Mouse (Mus musculus) olfactory bulb, adult 2 months (tissue): ENCODE measurements around the gene Itga6. TPM values are rescaled to one million over a fixed set of nuclear protein-coding genes. Genes with fewer than 3 reads are reported as not detected.

Experiments used
- H3K27ac ChIP-seq: fragments of 200-500 bp; 2 replicates; pipeline ENCODE4 v1.5.1; 2012; ENCODE audit warnings: low read depth, low read length; ENCODE audit not compliant: insufficient read depth
- H3K4me1 ChIP-seq: fragments of 200-500 bp; 2 replicates; pipeline ENCODE4 v1.6.1; 2012; ENCODE audit warnings: low read length; ENCODE audit not compliant: control insufficient read depth, insufficient read depth
- H3K4me3 ChIP-seq: fragments of 200-500 bp; 2 replicates; pipeline ENCODE4 v1.5.1; 2012; ENCODE audit warnings: mild to moderate bottlenecking, low read depth, low read length, moderate library complexity; ENCODE audit not compliant: insufficient read depth
- CTCF ChIP-seq: fragments of 200-500 bp; IDR thresholded peaks from 2 replicates; pipeline ENCODE4 v1.5.1; 2012; ENCODE audit warnings: low read depth, mild to moderate bottlenecking, low read length, moderate library complexity; ENCODE audit not compliant: insufficient read depth
- POLR2A ChIP-seq: fragments of 200-500 bp; IDR thresholded peaks from 2 replicates; pipeline ENCODE4 v1.6.1; 2012; ENCODE audit warnings: mild to moderate bottlenecking, low read depth, low read length, moderate library complexity; ENCODE audit not compliant: insufficient read depth
- WGBS: fragments of 180-500 bp; shearing (Covaris S2); methylation state at CpG from one replicate; pipeline ENCODE4 v1.1.7; 2018; 5-methylcytosine and 5-hydroxymethylcytosine counted together
- polyA plus RNA-seq: library from polyadenylated mRNA; stranded (reverse); fragments of >200 nt; gene quantifications from 2 replicates; pipeline ENCODE4 v1.2.4, GENCODE M21; 2012; ENCODE audit warnings: low replicate concordance; ENCODE audit not compliant: missing spikeins, insufficient read depth, insufficient read length

Itga6 gene
- 258 TPM in 1 of 2 replicates, not detected in the other for polyA plus RNA-seq

DNA sequence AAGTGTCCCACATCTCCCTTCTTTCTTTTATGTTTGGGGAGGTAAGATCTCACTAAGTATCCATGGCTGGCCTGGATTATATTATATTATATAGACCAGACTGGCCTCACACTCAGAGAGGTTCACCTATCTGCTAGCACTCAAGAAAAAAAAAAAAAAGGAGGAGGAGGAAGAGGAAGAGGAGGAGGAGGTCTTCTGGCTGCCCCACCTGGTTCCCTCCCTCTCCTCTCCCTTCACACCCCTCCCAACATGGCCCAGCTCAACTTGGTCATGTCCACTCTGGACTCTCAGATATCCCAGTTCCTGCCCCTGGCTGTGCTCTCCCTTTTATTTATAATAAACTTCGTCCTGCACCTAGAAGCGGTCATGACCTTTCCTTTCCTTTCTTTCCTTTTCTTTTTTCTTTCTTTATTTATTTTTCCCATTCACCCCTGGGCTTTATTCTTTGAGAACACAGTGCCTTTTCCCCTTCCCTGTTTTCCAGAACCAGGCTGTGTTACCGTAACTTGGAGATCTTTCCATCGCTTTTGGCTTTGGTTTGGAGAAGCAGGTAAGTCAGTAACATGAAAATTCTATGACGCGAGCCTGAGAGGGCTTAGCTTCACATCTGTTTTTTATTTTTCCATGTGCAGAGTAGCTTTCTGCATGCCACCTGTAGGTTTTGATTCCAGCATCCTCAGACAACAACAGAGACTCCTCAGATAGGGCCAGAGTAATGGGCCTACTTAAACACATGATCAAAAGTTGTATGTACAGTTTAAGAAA, at the start of gene Itga6:
TSS of gene Itga6 (plus strand) at position 7 of the 765 bp plus-strand sequence.
- Histone ChIP-seq H3K4me1 (peaks cover 2% of the 10 kb centered on the region; the same call in 1 of the 2 replicates), H3K4me3 (no peak within 1 kb of the TSS), H3K27ac (no peak within 1 kb of the TSS; the same call in 1 of the 2 replicates)
- TF ChIP-seq CTCF, result no peak
- no peak for TF ChIP-seq POLR2A
- WGBS, result 90% methylated on average over 6 of the region's 6 CpGs

DNA sequence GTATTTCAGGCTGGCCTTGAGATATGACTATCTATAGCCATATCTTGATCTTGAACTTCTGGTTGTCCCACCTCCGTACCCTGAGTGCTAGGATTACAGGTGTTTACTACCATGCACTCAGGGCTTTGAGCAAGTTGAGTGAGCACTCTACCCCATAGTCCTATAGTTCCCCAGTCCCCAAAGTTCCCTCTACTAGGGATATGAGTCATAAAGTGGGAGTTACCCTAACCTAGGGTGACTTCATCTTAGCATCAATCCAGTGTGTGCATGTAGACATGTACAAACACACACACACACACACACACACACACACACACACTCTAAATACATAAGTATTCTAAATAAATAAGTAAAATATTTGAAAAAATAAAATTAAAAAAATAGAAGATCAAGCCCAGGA, 48.6 kb upstream of the Itga6 start:
- Histone ChIP-seq H3K27ac (no peak overlapping the region), H3K4me1 (no peaks in the 10 kb centered on the region), H3K4me3 (no peak overlapping the region)
- 100% methylated on average over 1 of the region's 1 CpGs for WGBS
- TF ChIP-seq POLR2A (no peak), CTCF (no peak)

DNA sequence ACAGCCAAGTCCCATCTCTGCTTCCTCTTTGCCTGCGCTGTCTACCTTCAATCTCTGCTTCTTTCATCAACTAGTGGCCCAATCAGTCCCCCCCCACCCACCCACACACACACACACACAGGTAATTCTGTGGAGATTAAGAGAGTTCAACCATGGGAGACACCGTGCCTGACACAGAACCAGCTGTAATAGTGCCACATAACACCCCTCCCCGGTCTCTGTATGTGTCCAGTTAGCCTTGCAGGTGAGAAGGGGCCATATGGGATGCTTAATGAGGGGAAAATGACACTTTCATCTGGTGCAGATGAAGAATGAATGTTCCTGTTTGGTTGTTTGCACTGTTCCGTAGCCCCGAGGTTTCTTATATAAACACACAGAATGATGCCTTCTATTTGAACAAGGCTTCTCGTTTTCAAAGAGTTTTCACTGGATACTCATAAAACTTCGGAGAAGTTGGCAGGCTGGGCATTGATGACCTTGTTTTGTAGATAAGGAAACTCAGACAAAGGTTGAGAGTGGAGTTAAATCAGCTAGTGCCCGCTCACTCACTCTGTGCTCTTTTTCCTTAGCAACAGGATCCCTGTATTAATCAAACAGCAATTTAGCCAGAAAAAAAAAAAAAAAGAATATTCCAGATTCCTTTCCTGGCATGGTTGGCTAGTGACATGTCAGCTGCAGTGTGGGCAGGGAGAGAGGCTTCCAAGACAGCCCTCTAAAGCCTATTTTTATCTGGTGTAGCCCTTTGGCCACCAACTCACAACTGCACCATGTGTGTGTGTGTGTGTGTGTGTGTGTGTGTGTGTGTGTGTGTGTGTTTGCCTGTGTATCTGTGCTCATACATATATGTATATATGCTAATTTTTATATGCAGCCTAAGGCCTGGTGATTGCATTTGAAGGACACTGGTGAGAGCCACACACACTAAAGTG, 47.7 kb upstream of the Itga6 start:
- no peaks in the 10 kb centered on the region for H3K4me1 ChIP-seq
- no peak overlapping the region for H3K27ac ChIP-seq
- H3K4me3 ChIP-seq, result no peak overlapping the region
- 73% methylated on average over 8 of the region's 8 CpGs for WGBS
- no peak for TF ChIP-seq CTCF
- no peak for TF ChIP-seq POLR2A

DNA sequence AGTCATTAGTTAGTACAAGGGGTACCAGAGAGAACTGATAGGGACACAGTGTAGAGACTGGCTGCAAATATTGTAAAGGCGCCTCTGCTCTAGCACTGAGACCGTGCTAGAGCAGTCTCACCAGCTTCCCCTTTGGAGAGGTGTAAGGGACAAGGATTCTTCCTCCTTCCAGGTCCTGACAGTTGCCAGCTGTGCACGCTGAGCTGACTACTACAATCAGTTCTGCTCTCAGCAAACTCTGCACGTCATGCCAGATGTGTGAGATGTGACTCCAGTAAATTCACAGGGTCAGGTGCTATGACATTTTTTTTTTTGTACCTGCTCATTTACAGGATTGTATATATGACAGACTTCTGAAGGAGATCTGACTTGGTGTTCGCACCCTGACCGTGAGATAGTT, 47.0 kb upstream of the Itga6 start:
- TF ChIP-seq CTCF (no peak), POLR2A (no peak)
- Histone ChIP-seq H3K27ac (no peak overlapping the region), H3K4me1 (no peaks in the 10 kb centered on the region), H3K4me3 (no peak overlapping the region)
- 89% methylated on average over 6 of the region's 6 CpGs for WGBS

DNA sequence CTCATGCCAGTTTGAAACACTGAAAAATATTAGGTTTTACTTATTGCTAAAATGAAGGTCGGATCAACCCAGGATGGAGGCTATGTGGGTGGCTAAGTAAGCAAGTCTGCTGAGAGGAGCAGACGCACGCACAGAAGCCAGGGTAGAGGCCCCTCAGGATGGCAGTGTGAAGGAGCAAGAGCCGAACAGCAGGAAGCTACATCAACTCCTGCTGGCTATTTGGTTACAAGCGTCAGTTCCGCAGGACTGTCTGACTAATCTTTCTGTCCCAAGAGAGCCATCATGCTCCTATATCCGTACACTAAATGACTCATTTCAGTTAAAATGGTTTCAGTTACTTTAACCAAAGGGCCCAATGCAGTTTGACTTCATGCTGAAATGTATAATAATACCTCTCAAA, 46.5 kb upstream of the Itga6 start:
- WGBS, result 64% methylated on average over 7 of the region's 7 CpGs
- TF ChIP-seq POLR2A (no peak), CTCF (no peak)

DNA sequence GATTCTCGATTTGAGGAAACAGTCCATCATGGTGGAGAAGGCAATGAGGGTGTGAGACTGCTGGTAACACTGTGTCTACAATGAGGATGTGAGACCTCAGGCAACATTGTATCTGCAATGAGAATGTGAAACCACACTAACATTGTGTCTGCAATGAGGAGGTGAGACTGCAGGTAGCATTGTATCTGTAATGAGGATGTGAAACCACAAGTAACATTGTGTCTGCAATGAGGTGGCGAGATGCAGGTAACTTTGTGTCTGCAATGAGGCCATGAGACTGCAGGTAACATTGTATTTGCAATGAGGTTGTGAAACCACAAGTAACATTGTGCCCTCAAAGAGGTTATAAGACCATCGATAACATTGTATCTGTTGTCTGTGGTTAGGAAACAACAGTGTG, 44.1 kb upstream of the Itga6 start:
- TF ChIP-seq POLR2A, result no peak
- no peak for TF ChIP-seq CTCF
- 96% methylated on average over 3 of the region's 3 CpGs for WGBS
- H3K27ac ChIP-seq, result no peak overlapping the region
- no peaks in the 10 kb centered on the region for H3K4me1 ChIP-seq
- H3K4me3 ChIP-seq, result no peak overlapping the region

More for the DNA sequence above, 46.5 kb upstream of the Itga6 start:
- H3K27ac ChIP-seq, result no peak overlapping the region
- no peaks in the 10 kb centered on the region for H3K4me1 ChIP-seq
- H3K4me3 ChIP-seq, result no peak overlapping the region

DNA sequence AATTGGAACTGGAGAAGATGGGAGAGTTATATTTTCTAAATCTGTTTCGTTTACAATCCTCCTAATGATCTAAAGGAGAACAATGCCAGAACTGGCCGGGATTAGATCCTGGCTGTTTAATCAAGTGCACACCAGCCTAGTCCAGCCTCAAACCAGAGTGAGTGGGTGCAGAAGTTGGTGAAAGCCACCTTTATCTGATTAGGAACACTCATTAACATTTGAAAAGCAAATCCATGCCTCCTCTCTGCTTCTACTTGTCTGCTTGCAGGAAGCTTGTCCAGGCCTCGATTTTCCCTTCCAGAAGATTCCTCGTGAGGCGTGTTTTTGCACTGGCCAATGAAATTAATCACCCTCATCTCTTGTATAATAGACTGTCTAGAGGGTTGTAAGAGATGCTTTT, 41.1 kb upstream of the Itga6 start:
- H3K27ac ChIP-seq, result no peak overlapping the region
- 67% methylated on average over 5 of the region's 5 CpGs for WGBS
- H3K4me1 ChIP-seq, result no peaks in the 10 kb centered on the region
- no peak overlapping the region for H3K4me3 ChIP-seq
- TF ChIP-seq POLR2A (no peak), CTCF (no peak)

DNA sequence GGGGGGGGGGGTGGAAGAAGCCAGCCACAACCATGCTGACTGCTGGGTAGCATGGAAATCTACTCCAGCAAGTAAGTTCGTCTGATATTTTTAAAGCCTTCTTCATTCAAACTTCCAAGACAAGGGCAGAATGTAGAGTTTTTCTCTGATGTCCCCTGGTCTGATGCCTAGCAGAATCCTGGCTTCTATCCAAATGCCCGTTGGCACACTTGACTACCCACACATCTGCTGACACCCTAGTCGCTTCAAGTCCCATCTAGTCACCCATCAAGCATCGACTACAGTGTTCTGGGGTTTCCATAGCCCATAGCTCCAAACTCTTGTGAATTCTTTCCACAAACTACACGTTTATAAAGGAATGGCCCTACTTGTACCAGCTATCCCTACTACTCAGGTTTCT, 36.5 kb upstream of the Itga6 start:
- no peak overlapping the region for H3K27ac ChIP-seq
- no peak overlapping the region for H3K4me3 ChIP-seq
- H3K4me1 ChIP-seq, result no peaks in the 10 kb centered on the region
- WGBS, result 46% methylated on average over 5 of the region's 5 CpGs
- no peak for TF ChIP-seq POLR2A
- no peak for TF ChIP-seq CTCF

DNA sequence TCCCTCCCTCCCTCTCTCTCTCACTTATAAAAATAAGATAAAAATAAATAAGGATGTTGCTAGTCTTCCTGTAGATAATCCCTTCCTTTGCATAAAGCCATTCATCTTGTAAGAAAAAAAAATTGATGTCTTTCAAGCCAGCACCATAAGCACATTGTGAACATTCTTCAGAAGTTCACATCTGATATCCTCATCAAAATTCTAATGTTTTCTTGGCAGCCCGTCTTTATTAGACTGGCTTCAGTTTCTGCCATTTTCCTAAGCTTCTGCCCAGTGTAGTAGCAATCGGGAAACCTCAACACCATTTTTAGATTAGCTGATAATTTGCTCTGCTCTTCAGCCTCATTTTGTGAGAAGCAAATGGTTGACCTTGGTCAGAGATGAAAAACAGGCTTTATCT, 33.8 kb upstream of the Itga6 start:
- Histone ChIP-seq H3K4me3 (no peak overlapping the region), H3K27ac (no peak overlapping the region), H3K4me1 (no peaks in the 10 kb centered on the region)
- TF ChIP-seq CTCF (no peak), POLR2A (no peak)
- WGBS, result 89% methylated on average over 2 of the region's 2 CpGs
